Comparison of ENCODE assay signal across 11 mouse cellular contexts in the genomic region with DNA sequence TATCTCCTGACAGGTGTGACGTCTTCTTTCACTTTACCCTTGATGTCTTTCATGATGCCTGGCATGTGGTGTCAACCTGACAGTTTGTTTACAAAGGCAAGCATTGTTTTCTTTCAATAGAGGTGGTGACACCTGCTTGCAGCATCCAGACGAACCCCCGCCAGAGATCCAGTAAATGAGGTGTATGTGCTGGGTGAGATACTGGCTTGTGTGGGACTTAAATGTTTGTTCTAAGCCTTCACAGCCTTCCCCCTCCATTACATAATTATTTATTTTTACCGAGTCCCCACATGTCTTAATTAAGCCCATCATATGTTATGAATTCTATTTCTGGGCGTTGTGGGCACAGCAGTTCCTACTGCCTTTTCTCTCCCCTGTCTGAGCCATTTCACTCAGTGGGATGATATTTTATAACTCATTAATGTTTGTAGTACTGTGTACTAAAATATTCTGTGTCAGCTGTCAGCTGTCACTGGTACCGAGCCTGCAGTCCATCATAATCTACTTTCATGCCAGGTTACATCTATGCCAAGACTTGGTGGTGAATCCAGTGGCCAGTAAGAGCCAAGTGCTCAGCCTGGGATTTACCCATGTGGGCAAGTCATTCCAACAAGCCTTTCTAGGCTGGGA.
A peak's percentile ranks its signal among the peaks of the same experiment; 100 is the strongest.
DNase-seq lines count a peak whose midpoint lies in the region; ATAC-seq and TF ChIP-seq lines count a peak whose summit lies in the region.
"Had no signal": no experiment of that assay in that cellular context is flagged by ENCODE, and none has a peak within 500 bp of the region (broad histone marks: within the 10 kb centered on the region; RNA-seq: fewer than 3 reads in every experiment).

No protein-coding gene starts in this region.

- H3K27ac ChIP-seq in gastrocnemius, adult 2 months = peak overlapping the region; percentile 48
- peak overlapping the region; percentile 65 for H3K27ac ChIP-seq in heart, embryonic 15.5 days
- H3K27ac ChIP-seq: neural tube, embryonic 15.5 days had no signal

- no peak overlapping the region for H3K4me2 ChIP-seq in heart, embryonic 15.5 days
- H3K4me2 ChIP-seq: neural tube, embryonic 15.5 days had no signal

- H3K4me3 ChIP-seq in gastrocnemius, adult 2 months = no peak overlapping the region
- H3K4me3 ChIP-seq in heart, embryonic 15.5 days = no peak overlapping the region
- H3K4me3 ChIP-seq: neural tube, embryonic 15.5 days had no signal

- H3K4me1 ChIP-seq in heart, embryonic 15.5 days (replicated peaks) = peaks cover 31% of the 10 kb centered on the region

- H3K9ac ChIP-seq in heart, embryonic 15.5 days = no peak overlapping the region
- H3K9ac ChIP-seq: neural tube, embryonic 15.5 days had no signal

- ATAC-seq in heart, embryonic 15.5 days (replicated peaks; ENCODE audit: insufficient number of reproducible peaks, insufficient read depth, low FRiP score, low read depth) = no peak

- WGBS in heart, embryonic 15.5 days = 58% methylated on average over 6 of the region's 6 CpGs

- no peaks in the 10 kb centered on the region for H3K9me3 ChIP-seq in heart, embryonic 15.5 days (replicated peaks)
- H3K9me3 ChIP-seq: neural tube, embryonic 15.5 days had no signal

- DNase-seq in gastrocnemius, adult 2 months = peak; percentile 54
- no peak for DNase-seq in gastrocnemius, postnatal 36 days
- DNase-seq in left cerebral cortex, postnatal 14 days (ENCODE audit: low spot score in 2 of 2) = peak; percentile 42 to 62
- no peak for DNase-seq in left cerebral cortex, postnatal 10 days (ENCODE audit: extremely low spot score in 1 of 2, low spot score in 2 of 2)
- DNase-seq in cerebellum, adult 8-10 months = peak; percentile 33
- DNase-seq in kidney, adult 9 months = no peak
- no peak for DNase-seq in adrenal gland, postnatal 14 days
- DNase-seq: kidney, postnatal 36 days had no signal

- no peaks in the 10 kb centered on the region for H3K27me3 ChIP-seq in heart, embryonic 15.5 days
- H3K27me3 ChIP-seq: CH12.LX; neural tube, embryonic 15.5 days had no signal

- intact Hi-C loops in gastrocnemius, adult 2 months (cut with DNase I) = no loop called here
- intact Hi-C loops in gastrocnemius, postnatal 36 days (cut with DNase I) = no loop called here
- intact Hi-C loops in left cerebral cortex, postnatal 14 days (cut with DNase I) = no loop called here
- intact Hi-C loops in left cerebral cortex, postnatal 10 days (cut with DNase I) = no loop called here

- H3K36me3 ChIP-seq in heart, embryonic 15.5 days = no peaks in the 10 kb centered on the region
- H3K36me3 ChIP-seq: neural tube, embryonic 15.5 days had no signal

- TF ChIP-seq CTCF in gastrocnemius, adult 2 months (IDR thresholded peaks at IDR 0.05) = no peak

Comparison
In these comparisons a context has a peak if more than half of its experiments do, and no peak if none do; other contexts are left out.
1. DNase-seq: peak in gastrocnemius, adult 2 months (single experiment), left cerebral cortex, postnatal 14 days (2 of 2) and cerebellum, adult 8-10 months (single experiment); none in gastrocnemius, postnatal 36 days (0 of 2), left cerebral cortex, postnatal 10 days (0 of 2), kidney, adult 9 months (single experiment) and adrenal gland, postnatal 14 days (single experiment).